Mouse (Mus musculus) heart, embryonic 15.5 days (tissue): ENCODE measurements around the gene Dusp12. TPM values are rescaled to one million over a fixed set of nuclear protein-coding genes. Genes with fewer than 3 reads are reported as not detected.

Experiments
- polyA plus RNA-seq: library from polyadenylated mRNA; unstranded; fragments of >200 nt; fragmentation: Nextera tagmentation; extraction: Ambion mirVana; gene quantifications from 2 replicates; pipeline ENCODE4 v1.2.1, GENCODE M21; 2015

The Dusp12 gene
- polyA plus RNA-seq, 1 experiment from 2014 or later: 23.0 TPM

Other genes with a start within 250 kb of the Dusp12 start
- 28.7 and 35.2 TPM in 2 replicates for gene Olfml2b, start 241.0 kb downstream of the Dusp12 start, polyA plus RNA-seq
- 9.8 and 10.2 TPM in 2 replicates for gene Atf6, start 17.8 kb downstream of the Dusp12 start, polyA plus RNA-seq
- gene Gm26620, start 475 bp downstream of the Dusp12 start, polyA plus RNA-seq: 0.62 and 0.84 TPM in 2 replicates
- gene Fcrlb, start 27.4 kb upstream of the Dusp12 start, polyA plus RNA-seq: 0.14 TPM in 1 of 2 replicates, not detected in the other
- gene Fcrla, start 42.0 kb upstream of the Dusp12 start, polyA plus RNA-seq: 0.09 and 0.22 TPM in 2 replicates
- gene Fcgr2b, start 91.0 kb upstream of the Dusp12 start, polyA plus RNA-seq: 1.2 and 2.9 TPM in 2 replicates
- 1.1 and 1.4 TPM in 2 replicates for gene Fcgr4, start 133.4 kb upstream of the Dusp12 start, polyA plus RNA-seq
- gene Fcgr3, start 179.4 kb upstream of the Dusp12 start, polyA plus RNA-seq: 10.4 and 11.9 TPM in 2 replicates
- gene Cfap126, start 228.4 kb upstream of the Dusp12 start, polyA plus RNA-seq: 2.7 and 3.5 TPM in 2 replicates